Comparison of ENCODE assay signal across 8 mouse cellular contexts in the genomic region with DNA sequence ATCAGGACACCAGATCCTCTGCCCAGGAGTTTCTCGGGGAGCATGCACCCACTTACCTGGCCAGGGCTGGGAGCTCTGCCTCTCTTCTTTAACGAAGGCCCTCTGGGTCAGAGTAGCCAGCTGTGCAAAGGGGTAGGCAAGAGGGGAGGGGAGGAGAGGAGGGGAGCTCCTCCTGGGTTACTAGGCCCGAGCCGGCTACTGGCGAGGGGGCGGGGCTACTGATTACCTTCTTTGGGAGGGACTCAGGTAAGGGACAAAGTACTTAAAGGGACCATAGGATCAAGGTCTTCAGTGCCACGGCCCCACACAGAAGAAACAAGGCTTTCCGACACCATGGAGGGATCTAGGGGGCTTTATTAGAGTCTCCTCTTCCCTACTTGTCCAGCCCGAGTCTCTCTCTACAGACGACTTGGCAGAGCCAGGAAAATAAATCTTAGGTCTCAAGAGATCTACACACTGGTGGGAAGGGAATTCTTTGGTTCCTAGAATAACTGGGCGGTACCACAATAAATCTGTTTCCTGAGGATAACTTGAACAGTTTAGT. TPM values are rescaled to one million over a fixed set of nuclear protein-coding genes. Genes with fewer than 3 reads are reported as not detected.
DNase-seq lines count a peak whose midpoint lies in the region; ATAC-seq lines count a peak whose summit lies in the region.

No protein-coding gene starts in this region.

- H3K4me1 ChIP-seq in neural tube, embryonic 11.5 days (ENCODE audit: control insufficient read depth, insufficient read depth, low read length), result peaks cover 13% of the 10 kb centered on the region; the same call in 1 of the 2 replicates
- H3K4me1 ChIP-seq in embryonic facial prominence, embryonic 14.5 days (ENCODE audit: control insufficient read depth, insufficient read depth, low read length), result peaks cover 11% of the 10 kb centered on the region
- peaks cover 12% of the 10 kb centered on the region for H3K4me1 ChIP-seq in intestine, embryonic 16.5 days (ENCODE audit: control insufficient read depth, insufficient read depth, low read length)
- H3K4me1 ChIP-seq in liver, embryonic 16.5 days (ENCODE audit: control insufficient read depth, low read depth, low read length), result peaks cover 23% of the 10 kb centered on the region
- H3K4me1 ChIP-seq in stomach, embryonic 15.5 days, result peaks cover 19% of the 10 kb centered on the region; the same call in 1 of the 2 replicates

- no peaks in the 10 kb centered on the region for H3K9me3 ChIP-seq in neural tube, embryonic 11.5 days (ENCODE audit: control insufficient read depth, low read length)
- no peaks in the 10 kb centered on the region for H3K9me3 ChIP-seq in embryonic facial prominence, embryonic 14.5 days (ENCODE audit: control insufficient read depth, low read length)
- H3K9me3 ChIP-seq in intestine, embryonic 16.5 days (ENCODE audit: control insufficient read depth, low read length), result no peaks in the 10 kb centered on the region
- H3K9me3 ChIP-seq in liver, embryonic 16.5 days (replicated peaks; ENCODE audit: control insufficient read depth, low read length), result no peaks in the 10 kb centered on the region
- H3K9me3 ChIP-seq in stomach, embryonic 15.5 days, result no peaks in the 10 kb centered on the region

- H3K27ac ChIP-seq in neural tube, embryonic 11.5 days (ENCODE audit: low read depth, low read length), result no peak overlapping the region
- peak overlapping the region; percentile 86 for H3K27ac ChIP-seq in embryonic facial prominence, embryonic 14.5 days (replicated peaks; ENCODE audit: low read depth, low read length)
- H3K27ac ChIP-seq in intestine, embryonic 16.5 days (ENCODE audit: low read length), result peak overlapping the region; percentile 92
- H3K27ac ChIP-seq in liver, embryonic 16.5 days (ENCODE audit: low read length), result peak overlapping the region; percentile 94
- peak overlapping the region; percentile 93 for H3K27ac ChIP-seq in stomach, embryonic 15.5 days

- peak overlapping the region; percentile 64 for H3K4me3 ChIP-seq in neural tube, embryonic 11.5 days (ENCODE audit: low read depth, low read length)
- H3K4me3 ChIP-seq in embryonic facial prominence, embryonic 14.5 days (ENCODE audit: low read depth, low read length), result peak overlapping the region; percentile 53
- H3K4me3 ChIP-seq in intestine, embryonic 16.5 days (ENCODE audit: low read length), result peak overlapping the region; percentile 74
- H3K4me3 ChIP-seq in liver, embryonic 16.5 days (ENCODE audit: low read depth, low read length), result peak overlapping the region; percentile 84
- H3K4me3 ChIP-seq in stomach, embryonic 15.5 days (replicated peaks), result peak overlapping the region; percentile 62

- H3K4me2 ChIP-seq in neural tube, embryonic 11.5 days (ENCODE audit: low read depth), result peak overlapping the region; percentile 52
- peak overlapping the region; percentile 61 for H3K4me2 ChIP-seq in embryonic facial prominence, embryonic 14.5 days (ENCODE audit: low read depth, low read length)
- H3K4me2 ChIP-seq in intestine, embryonic 16.5 days (ENCODE audit: low read depth, low read length), result peak overlapping the region; percentile 57
- H3K4me2 ChIP-seq in liver, embryonic 16.5 days (ENCODE audit: low read depth, low read length), result peak overlapping the region; percentile 64
- peak overlapping the region; percentile 71 for H3K4me2 ChIP-seq in stomach, embryonic 15.5 days

- H3K36me3 ChIP-seq in neural tube, embryonic 11.5 days (ENCODE audit: control insufficient read depth, insufficient read depth, low read length), result no peaks in the 10 kb centered on the region
- H3K36me3 ChIP-seq in embryonic facial prominence, embryonic 14.5 days (ENCODE audit: control insufficient read depth, insufficient read depth, low read length), result no peaks in the 10 kb centered on the region
- H3K36me3 ChIP-seq in intestine, embryonic 16.5 days (ENCODE audit: control insufficient read depth, insufficient read depth, low read length), result no peaks in the 10 kb centered on the region
- H3K36me3 ChIP-seq in liver, embryonic 16.5 days (ENCODE audit: control insufficient read depth, insufficient read depth), result no peaks in the 10 kb centered on the region
- 0 out of 2 replicates have a peak, but pooled peaks cover 5% of the 10 kb centered on the region for H3K36me3 ChIP-seq in stomach, embryonic 15.5 days

- WGBS in neural tube, embryonic 11.5 days, result 17% methylated on average over 11 of the region's 11 CpGs
- WGBS in embryonic facial prominence, embryonic 14.5 days, result 14% methylated on average over 11 of the region's 11 CpGs
- WGBS in intestine, embryonic 16.5 days, result 10% methylated on average over 11 of the region's 11 CpGs
- 25% methylated on average over 11 of the region's 11 CpGs for WGBS in liver, embryonic 16.5 days (ENCODE audit: insufficient replicate concordance)
- WGBS in stomach, embryonic 15.5 days, result 20% methylated on average over 10 of the region's 11 CpGs

- ATAC-seq in neural tube, embryonic 11.5 days (ENCODE audit: insufficient read depth, low FRiP score, low TSS enrichment), result no peak
- no peak for ATAC-seq in embryonic facial prominence, embryonic 14.5 days (ENCODE audit: low read depth)
- peak; percentile 62 for ATAC-seq in intestine, embryonic 16.5 days
- peak; percentile 42 for ATAC-seq in liver, embryonic 16.5 days (ENCODE audit: low read depth)
- ATAC-seq in stomach, embryonic 15.5 days (ENCODE audit: insufficient read depth, low FRiP score, low read depth), result peak; percentile 52

- peak overlapping the region; percentile 68; the same call in 1 of the 2 replicates for H3K9ac ChIP-seq in neural tube, embryonic 11.5 days (ENCODE audit: low read length)
- H3K9ac ChIP-seq in embryonic facial prominence, embryonic 14.5 days (ENCODE audit: low read depth, low read length), result peak overlapping the region; percentile 75
- peak overlapping the region; percentile 77 for H3K9ac ChIP-seq in intestine, embryonic 16.5 days (ENCODE audit: low read depth, low read length)
- H3K9ac ChIP-seq in liver, embryonic 16.5 days (ENCODE audit: low read depth, low read length), result peak overlapping the region; percentile 39
- H3K9ac ChIP-seq in stomach, embryonic 15.5 days, result peak overlapping the region; percentile 34

- no peaks in the 10 kb centered on the region for H3K27me3 ChIP-seq in neural tube, embryonic 11.5 days (ENCODE audit: control insufficient read depth, insufficient read depth, low read length)
- no peaks in the 10 kb centered on the region for H3K27me3 ChIP-seq in embryonic facial prominence, embryonic 14.5 days (replicated peaks; ENCODE audit: control insufficient read depth, insufficient read depth, low read length)
- H3K27me3 ChIP-seq in intestine, embryonic 16.5 days (replicated peaks; ENCODE audit: control insufficient read depth, insufficient read depth, low read length), result no peaks in the 10 kb centered on the region
- H3K27me3 ChIP-seq in liver, embryonic 16.5 days (ENCODE audit: control insufficient read depth, insufficient read depth, low read depth, low read length), result no peaks in the 10 kb centered on the region
- H3K27me3 ChIP-seq in stomach, embryonic 15.5 days (replicated peaks), result no peaks in the 10 kb centered on the region

- no peak for DNase-seq in neural tube, embryonic 11.5 days (ENCODE audit: low spot score)
- DNase-seq in neural tube, embryonic 10.5 days (ENCODE audit: extremely low spot score, low spot score), result no peak
- DNase-seq in embryonic facial prominence, embryonic 14.5 days (ENCODE audit: low spot score), result peak; percentile 33
- DNase-seq in layer of hippocampus, postnatal 14 days (ENCODE audit: low spot score in 2 of 2), result no peak
- DNase-seq in right cerebral cortex, postnatal 36 days (ENCODE audit: low spot score in 2 of 2), result no peak

RNA-seq across cellular contexts. Expression of a gene that starts 0.6 kb away (rescaled TPM):
- 59.3 and 65.1 TPM in 2 replicates for polyA plus RNA-seq in neural tube, embryonic 11.5 days (2014; fragmentation: Nextera tagmentation; extraction: Ambion mirVana)
- 59.1 and 63.3 TPM in 2 replicates for polyA plus RNA-seq in embryonic facial prominence, embryonic 14.5 days (2014; fragmentation: Nextera tagmentation; extraction: Ambion mirVana)
- polyA plus RNA-seq in intestine, embryonic 16.5 days (2015; fragmentation: Nextera tagmentation; extraction: Ambion mirVana), result 54.0 and 56.0 TPM in 2 replicates
- polyA plus RNA-seq in liver, embryonic 16.5 days (2015; fragmentation: Nextera tagmentation; extraction: Ambion mirVana), result 23.4 and 23.8 TPM in 2 replicates
- 52.8 and 55.5 TPM in 2 replicates for polyA plus RNA-seq in stomach, embryonic 15.5 days (2015; fragmentation: Nextera tagmentation; extraction: Ambion mirVana)
- total RNA-seq in layer of hippocampus, postnatal 14 days (2021), result 10 to 100 TPM; 49.2 to 55.4 TPM

RNA-seq across cellular contexts. Expression of a gene that starts 0.9 kb away (rescaled TPM):
- 14.8 and 16.2 TPM in 2 replicates for polyA plus RNA-seq in neural tube, embryonic 11.5 days (2014; fragmentation: Nextera tagmentation; extraction: Ambion mirVana)
- polyA plus RNA-seq in embryonic facial prominence, embryonic 14.5 days (2014; fragmentation: Nextera tagmentation; extraction: Ambion mirVana), result 20.9 and 22.2 TPM in 2 replicates
- polyA plus RNA-seq in intestine, embryonic 16.5 days (2015; fragmentation: Nextera tagmentation; extraction: Ambion mirVana), result 38.3 and 40.4 TPM in 2 replicates
- polyA plus RNA-seq in liver, embryonic 16.5 days (2015; fragmentation: Nextera tagmentation; extraction: Ambion mirVana), result 9.7 and 10.5 TPM in 2 replicates
- polyA plus RNA-seq in stomach, embryonic 15.5 days (2015; fragmentation: Nextera tagmentation; extraction: Ambion mirVana), result 20.5 and 24.7 TPM in 2 replicates
- total RNA-seq in layer of hippocampus, postnatal 14 days (2021), result 1 to 10 TPM; 5.3 to 7.4 TPM

RNA-seq across cellular contexts. Expression of a gene that starts 8.9 kb away (rescaled TPM):
- 12.9 and 13.2 TPM in 2 replicates for polyA plus RNA-seq in neural tube, embryonic 11.5 days (2014; fragmentation: Nextera tagmentation; extraction: Ambion mirVana)
- 12.8 and 13.7 TPM in 2 replicates for polyA plus RNA-seq in embryonic facial prominence, embryonic 14.5 days (2014; fragmentation: Nextera tagmentation; extraction: Ambion mirVana)
- polyA plus RNA-seq in intestine, embryonic 16.5 days (2015; fragmentation: Nextera tagmentation; extraction: Ambion mirVana), result 6.3 and 6.4 TPM in 2 replicates
- 1.9 and 2.0 TPM in 2 replicates for polyA plus RNA-seq in liver, embryonic 16.5 days (2015; fragmentation: Nextera tagmentation; extraction: Ambion mirVana)
- 9.1 and 9.6 TPM in 2 replicates for polyA plus RNA-seq in stomach, embryonic 15.5 days (2015; fragmentation: Nextera tagmentation; extraction: Ambion mirVana)
- 10 to 100 TPM; 67.3 to 67.9 TPM for total RNA-seq in layer of hippocampus, postnatal 14 days (2021)

RNA-seq across cellular contexts. Expression of a gene that starts 30.4 kb away (rescaled TPM):
- 142 and 151 TPM in 2 replicates for polyA plus RNA-seq in neural tube, embryonic 11.5 days (2014; fragmentation: Nextera tagmentation; extraction: Ambion mirVana)
- polyA plus RNA-seq in embryonic facial prominence, embryonic 14.5 days (2014; fragmentation: Nextera tagmentation; extraction: Ambion mirVana), result 587 and 592 TPM in 2 replicates
- polyA plus RNA-seq in intestine, embryonic 16.5 days (2015; fragmentation: Nextera tagmentation; extraction: Ambion mirVana), result 237 and 260 TPM in 2 replicates
- polyA plus RNA-seq in liver, embryonic 16.5 days (2015; fragmentation: Nextera tagmentation; extraction: Ambion mirVana), result 20.1 and 22.7 TPM in 2 replicates
- polyA plus RNA-seq in stomach, embryonic 15.5 days (2015; fragmentation: Nextera tagmentation; extraction: Ambion mirVana), result 320 and 325 TPM in 2 replicates
- total RNA-seq in layer of hippocampus, postnatal 14 days (2021), result 10 to 100 TPM; 10.3 to 13.8 TPM

RNA-seq across cellular contexts. Expression of a gene that starts 42.0 kb away (rescaled TPM):
- 11.3 and 12.8 TPM in 2 replicates for polyA plus RNA-seq in neural tube, embryonic 11.5 days (2014; fragmentation: Nextera tagmentation; extraction: Ambion mirVana)
- 120 and 129 TPM in 2 replicates for polyA plus RNA-seq in embryonic facial prominence, embryonic 14.5 days (2014; fragmentation: Nextera tagmentation; extraction: Ambion mirVana)
- polyA plus RNA-seq in intestine, embryonic 16.5 days (2015; fragmentation: Nextera tagmentation; extraction: Ambion mirVana), result 334 and 458 TPM in 2 replicates
- polyA plus RNA-seq in liver, embryonic 16.5 days (2015; fragmentation: Nextera tagmentation; extraction: Ambion mirVana), result 50.6 and 56.1 TPM in 2 replicates
- polyA plus RNA-seq in stomach, embryonic 15.5 days (2015; fragmentation: Nextera tagmentation; extraction: Ambion mirVana), result 92.1 and 94.1 TPM in 2 replicates
- total RNA-seq in layer of hippocampus, postnatal 14 days (2021), result 10 to 100 TPM; 17.1 to 20.9 TPM

Comparison
In these comparisons a context has a peak if more than half of its experiments do, and no peak if none do; other contexts are left out.
1. ATAC-seq: peak in intestine, embryonic 16.5 days (single experiment), liver, embryonic 16.5 days (single experiment) and stomach, embryonic 15.5 days (single experiment); none in neural tube, embryonic 11.5 days (single experiment) and embryonic facial prominence, embryonic 14.5 days (single experiment).
2. Peak in every context shown above with its lines, with median percentiles within 50 percentile points of each other: H3K4me2 ChIP-seq, H3K4me3 ChIP-seq and H3K9ac ChIP-seq.